Mouse (Mus musculus) adipocyte (in vitro differentiated cells): ENCODE results near the gene Zswim8.
"Not testable (repeated sequence)": the region's sequence is repeated elsewhere in the genome, so short reads cannot be mapped to it uniquely, and the experiment has no call there.

Source experiments
- DNase-seq: peaks from one replicate; pipeline ENCODE4 v3.0.0-alpha.2; 2016; ENCODE audit warnings: low spot score

Zswim8 gene

DNA sequence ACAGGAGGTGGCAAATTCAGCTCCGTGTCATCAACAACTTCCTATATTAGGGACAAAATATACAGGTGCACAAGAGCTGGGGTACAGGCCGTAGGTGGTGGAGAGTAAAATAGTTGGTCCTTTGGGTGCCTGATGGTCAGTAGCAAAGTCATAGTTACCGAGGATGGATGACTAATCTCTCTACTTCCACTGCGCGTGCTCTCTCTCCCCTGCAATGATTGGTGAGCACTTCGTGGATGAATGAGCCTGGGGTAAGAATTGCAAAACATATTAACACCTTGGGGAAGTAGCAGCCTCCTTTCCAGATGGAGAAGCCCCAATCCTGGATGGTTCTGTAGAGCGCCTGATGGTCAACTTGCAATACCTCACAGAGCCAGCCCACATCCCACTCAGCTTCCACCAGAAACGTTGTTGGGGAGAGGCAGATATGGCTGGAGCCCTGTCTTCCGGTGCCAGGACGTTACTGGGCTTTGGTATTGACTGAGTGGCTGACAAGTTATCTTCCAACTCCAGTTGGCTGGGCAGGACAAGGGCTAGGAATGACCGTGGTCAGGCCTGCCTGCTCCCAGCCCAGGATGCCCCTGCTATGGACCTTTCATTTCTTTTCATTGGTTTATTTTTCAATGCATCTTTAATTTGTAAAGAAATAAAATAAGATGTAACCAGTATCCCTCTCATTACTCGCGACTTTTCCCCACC is 13.0 kb upstream of the Zswim8 start:
- no peak for DNase-seq

GRCm38 (mm10) chr14:20694884-20695760 is 12.2 kb upstream of the Zswim8 start, which contains the start of gene Fut11:
Gene Fut11 (plus strand): TSS chr14:20694968.
- DNase-seq, result peak; percentile 64

DNA sequence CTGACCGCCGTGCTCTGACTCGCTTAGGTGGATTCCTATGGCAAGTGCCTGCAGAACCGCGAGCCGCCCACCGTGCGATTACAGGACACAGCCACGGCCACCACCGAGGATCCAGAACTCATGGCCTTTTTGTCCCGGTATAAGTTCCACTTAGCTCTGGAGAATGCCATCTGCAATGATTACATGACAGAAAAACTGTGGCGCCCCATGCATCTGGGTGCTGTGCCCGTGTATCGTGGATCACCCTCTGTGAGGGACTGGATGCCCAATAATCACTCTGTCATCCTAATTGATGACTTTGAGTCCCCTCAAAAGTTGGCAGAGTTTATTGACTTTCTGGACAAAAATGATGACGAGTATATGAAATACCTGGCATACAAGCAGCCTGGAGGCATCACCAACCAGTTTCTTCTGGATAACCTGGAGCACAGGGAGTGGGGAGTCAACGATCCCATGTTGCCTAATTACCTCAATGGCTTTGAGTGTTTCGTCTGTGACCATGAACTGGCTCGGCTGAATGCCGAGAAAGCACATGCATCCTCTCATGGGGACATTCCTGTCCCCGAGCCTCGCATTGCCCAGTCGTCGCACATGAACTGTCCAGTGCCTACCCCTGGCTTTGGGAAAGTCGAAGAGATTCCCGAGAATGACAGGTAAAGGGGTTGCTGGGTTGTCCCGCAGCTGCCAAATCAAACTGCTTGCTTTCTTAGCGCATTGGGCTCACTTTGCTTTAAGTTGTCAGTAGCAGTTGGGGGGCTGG is 11.4 kb upstream of the Zswim8 start:
- no peak for DNase-seq

GRCm38 (mm10) chr14:20696986-20697385 is 10.4 kb upstream of the Zswim8 start:
- peak; percentile 58 for DNase-seq

DNA sequence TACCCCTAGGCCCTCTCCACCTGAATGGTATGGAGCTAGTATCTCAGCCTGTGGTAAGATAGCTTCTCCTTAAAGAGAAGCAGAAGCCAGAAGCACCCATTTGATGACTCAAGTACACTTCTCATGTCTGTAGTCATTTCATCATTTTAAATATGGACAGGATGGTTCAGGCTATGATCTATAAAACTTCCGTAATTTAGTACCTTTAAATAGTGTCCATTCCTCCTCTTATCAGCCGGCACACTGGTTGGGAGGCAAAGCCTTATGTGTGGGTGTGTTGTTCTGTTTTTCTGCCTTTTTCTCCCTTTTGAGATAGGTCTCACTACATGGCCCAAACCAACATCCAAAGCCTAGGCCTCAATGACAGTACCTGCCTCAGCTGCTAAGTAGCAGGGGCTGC is 8.8 kb upstream of the Zswim8 start:
- DNase-seq, result no peak

DNA sequence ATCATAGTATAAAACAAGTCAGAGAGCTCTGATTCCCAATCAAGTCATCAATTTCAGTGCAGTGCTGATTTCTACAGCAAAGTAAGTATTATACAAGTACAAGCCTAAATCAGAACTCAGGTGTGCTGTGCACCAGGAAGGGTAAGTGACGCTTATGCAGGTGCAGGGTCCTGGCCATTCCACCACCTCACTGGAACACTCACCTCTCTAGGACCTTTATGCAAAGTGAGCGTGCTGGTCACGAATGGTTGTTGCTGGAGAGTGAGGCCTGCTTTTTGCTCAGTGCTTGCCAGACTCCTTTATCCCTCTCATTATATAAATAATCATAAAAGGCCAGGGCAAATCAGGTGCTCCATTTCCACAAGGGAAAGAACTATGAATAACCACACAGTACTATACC is 7.0 kb upstream of the Zswim8 start:
- no peak for DNase-seq

DNA sequence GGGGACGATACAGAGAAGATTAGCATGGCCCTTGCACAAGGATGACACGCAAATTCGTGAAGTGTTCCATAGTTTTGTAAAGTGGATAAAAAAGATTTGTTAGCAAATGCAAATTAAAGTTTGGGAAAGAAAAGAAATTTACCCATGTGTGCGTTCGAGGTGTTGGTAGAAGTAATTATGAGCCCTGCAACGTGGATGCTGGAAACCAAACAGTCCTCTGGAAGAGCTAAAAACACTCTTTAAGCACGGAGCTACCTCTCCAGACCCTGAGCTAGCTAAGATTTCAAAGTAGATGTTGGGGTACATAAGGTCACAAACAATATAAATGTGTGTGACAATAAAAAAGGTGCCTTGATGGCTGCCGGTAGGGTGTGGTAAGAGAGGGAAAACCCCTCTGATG is 5.8 kb upstream of the Zswim8 start:
- DNase-seq, result no peak

- DNase-seq, result no peak
Measured at GRCm38 (mm10) chr14:20702096-20702740, 5.1 kb upstream of the Zswim8 start.

DNA sequence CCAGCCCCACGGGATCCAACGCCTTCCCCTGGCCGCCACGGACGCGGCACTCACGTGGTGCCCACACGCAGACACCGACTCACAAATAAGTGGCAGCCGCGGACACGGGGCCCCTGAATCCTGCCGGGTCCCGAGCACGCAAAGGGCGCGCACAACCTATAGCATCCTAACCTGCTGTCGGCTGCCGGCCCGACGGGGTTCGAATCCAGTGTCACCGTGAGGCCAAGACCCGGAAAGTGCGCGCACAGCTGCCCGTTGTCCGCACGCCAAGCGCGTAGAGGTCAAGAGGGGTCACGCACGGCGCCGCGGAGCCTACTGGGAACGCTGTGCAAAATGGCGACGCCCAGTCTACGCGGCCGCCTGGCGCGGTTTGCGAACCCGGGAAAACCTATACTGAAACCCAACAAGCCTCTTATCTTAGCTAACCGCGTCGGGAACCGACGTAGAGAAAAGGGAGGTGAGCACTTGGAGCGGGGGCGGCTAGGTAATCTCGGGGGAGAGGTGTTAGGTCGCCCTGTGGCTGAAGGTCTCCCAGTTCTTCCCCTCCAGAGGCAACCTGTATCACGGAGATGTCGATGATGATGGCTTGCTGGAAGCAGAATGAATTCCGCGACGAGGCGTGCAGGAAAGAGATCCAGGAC is 4.5 kb upstream of the Zswim8 start, which contains the start of gene Chchd1:
Chchd1 (plus strand) TSS at position 266 of the 641 bp plus-strand sequence.
- peak; percentile 79 for DNase-seq

DNA sequence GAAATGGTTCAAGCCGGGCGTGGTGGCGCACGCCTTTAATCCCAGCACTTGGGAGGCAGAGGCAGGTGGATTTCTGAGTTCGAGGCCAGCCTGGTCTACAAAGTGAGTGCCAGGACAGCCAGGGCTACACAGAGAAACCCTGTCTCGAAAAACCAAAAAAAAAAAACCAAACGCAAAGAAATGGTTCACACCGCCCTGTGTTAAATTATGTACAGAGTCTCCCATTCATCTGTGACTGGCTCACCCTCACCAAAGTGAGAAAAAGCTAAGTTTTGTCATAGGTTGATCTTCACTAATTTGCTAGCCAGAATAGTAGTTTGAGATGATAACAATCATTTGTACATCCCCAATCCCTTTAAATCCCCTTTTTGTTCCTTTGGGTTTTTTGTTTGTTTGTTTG is 3.9 kb upstream of the Zswim8 start:
- DNase-seq, result not testable (repeated sequence)

GRCm38 (mm10) chr14:20708239-20708638 is 887 bp downstream of the Zswim8 start:
- no peak for DNase-seq

DNA sequence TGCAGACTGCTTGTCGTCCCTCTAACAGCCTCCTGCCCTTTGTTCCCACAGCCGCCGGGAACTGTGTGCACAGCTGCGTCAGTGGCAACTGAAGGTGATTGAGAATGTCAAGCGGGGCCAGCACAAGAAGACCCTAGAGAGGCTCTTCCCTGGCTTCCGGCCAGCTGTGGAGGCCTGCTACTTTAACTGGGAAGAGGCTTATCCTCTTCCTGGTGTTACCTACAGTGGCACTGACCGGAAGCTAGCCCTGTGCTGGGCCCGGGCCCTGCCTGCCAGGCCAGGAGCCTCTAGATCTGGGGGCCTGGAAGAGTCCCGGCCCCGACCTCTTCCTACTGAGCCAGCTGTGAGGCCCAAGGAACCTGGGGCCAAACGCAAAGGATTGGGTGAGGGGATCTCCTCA is 6.5 kb downstream of the Zswim8 start:
- no peak for DNase-seq

GRCm38 (mm10) chr14:20718443-20718842 is 11.1 kb downstream of the Zswim8 start:
- no peak for DNase-seq

- DNase-seq, result no peak
Measured at GRCm38 (mm10) chr14:20719767-20720166, 12.4 kb downstream of the Zswim8 start.

GRCm38 (mm10) chr14:20721371-20721770 is 14.0 kb downstream of the Zswim8 start:
- DNase-seq, result no peak

DNA sequence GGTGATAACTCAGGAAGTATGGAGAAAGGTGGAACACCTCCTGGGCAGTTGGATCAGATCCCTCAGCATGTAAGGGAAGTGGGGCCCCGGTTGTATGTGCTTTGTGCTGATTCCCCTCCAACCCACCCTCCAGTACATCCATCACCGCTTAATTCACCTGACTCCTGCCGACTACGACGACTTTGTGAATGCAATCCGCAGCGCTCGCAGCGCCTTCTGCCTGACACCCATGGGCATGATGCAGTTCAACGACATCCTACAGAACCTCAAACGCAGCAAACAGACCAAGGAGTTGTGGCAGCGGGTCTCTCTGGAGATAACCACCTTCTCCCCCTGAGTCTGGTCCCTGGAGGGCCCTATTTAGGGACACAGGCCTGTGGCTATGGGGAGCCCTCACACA is 15.7 kb downstream of the Zswim8 start:
- DNase-seq, result no peak

- peak; percentile 54 for DNase-seq
Measured at GRCm38 (mm10) chr14:20724043-20724442, 16.7 kb downstream of the Zswim8 start.

- DNase-seq, result no peak
Measured at GRCm38 (mm10) chr14:20725660-20726339, 18.4 kb downstream of the Zswim8 start.

- no peak for DNase-seq
Measured at GRCm38 (mm10) chr14:20729871-20730270, 22.5 kb downstream of the Zswim8 start.

GRCm38 (mm10) chr14:20730853-20731602 is 23.7 kb downstream of the Zswim8 start:
- DNase-seq, result no peak
